Mouse (Mus musculus) forebrain, postnatal 0 days (tissue): Measurements from ENCODE around the gene Atp2a1. TPM values are rescaled to one million over a fixed set of nuclear protein-coding genes. Genes with fewer than 3 reads are reported as not detected.

Experiments used
- ATAC-seq: fragments of 200-750 bp; cut with Nextera tagmentation; 2 replicates; pipeline ENCODE4 v1.8.0; 2017; ENCODE audit warnings: mild to moderate bottlenecking, moderate library complexity
- DNase-seq: peaks from one replicate; pipeline ENCODE4 v3.0.0-alpha.2; 2015
- H3K27ac ChIP-seq: fragments of 300-500 bp; sonication (generic); 2 replicates; pipeline ENCODE4 v1.5.1; 2014; ENCODE audit warnings: low read depth, mild to moderate bottlenecking, antibody characterized with exemption, low read length, moderate library complexity, mixed read lengths
- H3K27me3 ChIP-seq: fragments of 300-500 bp; sonication (generic); 2 replicates; pipeline ENCODE4 v1.6.1; 2014; ENCODE audit warnings: mild to moderate bottlenecking, low read length, mixed read lengths; ENCODE audit not compliant: insufficient read depth
- H3K36me3 ChIP-seq: fragments of 300-500 bp; sonication (generic); 2 replicates; pipeline ENCODE4 v1.6.1; 2014; ENCODE audit warnings: mild to moderate bottlenecking, moderate library complexity; ENCODE audit not compliant: insufficient read depth
- H3K4me1 ChIP-seq: fragments of 300-500 bp; sonication (generic); 2 replicates; pipeline ENCODE4 v1.6.1; 2014; ENCODE audit warnings: antibody characterized with exemption; ENCODE audit not compliant: insufficient read depth
- H3K4me2 ChIP-seq: fragments of 300-500 bp; sonication (generic); 2 replicates; pipeline ENCODE4 v1.6.1; 2014; ENCODE audit warnings: low read depth, mild to moderate bottlenecking, moderate library complexity
- H3K4me3 ChIP-seq: fragments of 300-500 bp; sonication (generic); 2 replicates; pipeline ENCODE4 v1.5.1; 2014; ENCODE audit warnings: low read depth, low read length, mixed read lengths
- H3K9ac ChIP-seq: fragments of 300-500 bp; sonication (generic); 2 replicates; pipeline ENCODE4 v1.6.1; 2014; ENCODE audit warnings: mild to moderate bottlenecking
- H3K9me3 ChIP-seq: fragments of 300-500 bp; sonication (generic); 2 replicates; pipeline ENCODE4 v1.6.1; 2016; ENCODE audit warnings: low read length
- CTCF ChIP-seq: sonication (generic); IDR thresholded peaks from 2 replicates; pipeline ENCODE4 v1.5.1; 2016; ENCODE audit warnings: antibody characterized with exemption, control low read depth, low read depth
- WGBS: fragments of 180-500 bp; shearing (Covaris S2); extraction: QIAGEN DNeasy Blood & Tissue Kit; methylation state at CpG from one replicate; pipeline ENCODE4 v1.1.7; 2014; 5-methylcytosine and 5-hydroxymethylcytosine counted together
- polyA plus RNA-seq: library from polyadenylated mRNA; unstranded; fragments of >200 nt; fragmentation: Nextera tagmentation; extraction: Ambion mirVana; gene quantifications from 2 replicates; pipeline ENCODE4 v1.2.1, GENCODE M21; 2015
- total RNA-seq: library from RNA; depleted of rRNA; stranded (reverse); fragments of >200 nt; gene quantifications from 2 replicates; pipeline ENCODE4 v1.2.3, GENCODE M21; 2014; rRNA removed

The Atp2a1 gene
- total RNA-seq (0.24 and 0.54 TPM in 2 replicates), polyA plus RNA-seq (0.10 and 0.45 TPM in 2 replicates)

DNA sequence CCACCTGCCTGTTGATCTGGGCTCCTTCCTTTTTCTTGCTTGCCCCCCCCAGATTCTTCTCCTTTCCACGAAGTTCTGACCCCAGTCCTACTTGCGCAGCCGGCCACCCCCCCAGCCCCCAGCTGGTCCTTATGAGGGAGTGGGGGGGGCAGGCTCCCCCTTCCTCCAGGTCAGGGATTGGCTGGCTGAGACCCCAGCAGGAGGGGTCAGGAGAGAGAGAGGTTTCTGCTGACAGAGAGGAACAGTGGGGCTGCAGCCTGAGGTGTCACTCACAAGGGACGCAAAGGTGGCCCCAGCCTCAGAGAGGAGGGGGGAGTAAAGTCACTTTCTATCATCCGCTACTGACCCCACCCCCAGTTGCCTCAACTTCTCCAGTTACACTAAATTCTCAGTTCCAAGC lies at the start of gene Atp2a1:
Atp2a1 (minus strand) TSS at position 105 of the 400 bp plus-strand sequence.
- Histone ChIP-seq H3K27ac (no peak within 1 kb of the TSS), H3K9me3 (no peaks in the 10 kb centered on the region), H3K4me2 (no peak within 1 kb of the TSS), H3K4me3 (no peak within 1 kb of the TSS), H3K36me3 (peaks cover 18% of the 10 kb centered on the region), H3K4me1 (no peaks in the 10 kb centered on the region), H3K27me3 (no peaks in the 10 kb centered on the region), H3K9ac (no peak within 1 kb of the TSS)
- no peak for ATAC-seq
- no peak for DNase-seq
- WGBS: 52% methylated on average over 5 of the region's 5 CpGs
- TF ChIP-seq CTCF: no peak

DNA sequence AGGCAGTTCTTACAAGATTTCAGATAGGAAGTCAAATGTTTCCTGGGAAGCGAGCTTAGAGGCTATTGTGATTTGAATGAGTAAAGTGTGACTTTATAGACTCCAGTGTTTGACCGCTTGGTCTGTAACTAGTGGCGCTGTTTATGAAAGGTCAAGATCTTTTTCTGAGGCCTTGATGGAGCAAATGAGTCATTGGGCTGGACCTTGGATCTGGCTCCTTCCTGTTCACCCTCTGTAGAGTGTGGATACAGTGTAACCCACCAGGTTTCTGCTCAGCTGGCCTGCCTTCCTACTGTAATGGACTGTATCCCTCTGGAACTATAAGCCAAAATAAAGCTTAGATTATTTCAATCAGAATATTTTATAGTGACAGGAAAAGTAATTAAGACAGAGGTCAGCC lies 48.4 kb upstream of the Atp2a1 start:
- no peak overlapping the region for H3K9ac ChIP-seq
- H3K4me1 ChIP-seq: no peaks in the 10 kb centered on the region
- no peak for TF ChIP-seq CTCF
- H3K9me3 ChIP-seq: no peaks in the 10 kb centered on the region
- no peak overlapping the region for H3K4me3 ChIP-seq
- H3K4me2 ChIP-seq: no peak overlapping the region
- WGBS: 83% methylated on average over 3 of the region's 3 CpGs
- ATAC-seq (no peak), DNase-seq (no peak)
- no peaks in the 10 kb centered on the region for H3K36me3 ChIP-seq
- no peaks in the 10 kb centered on the region for H3K27me3 ChIP-seq
- H3K27ac ChIP-seq: no peak overlapping the region

DNA sequence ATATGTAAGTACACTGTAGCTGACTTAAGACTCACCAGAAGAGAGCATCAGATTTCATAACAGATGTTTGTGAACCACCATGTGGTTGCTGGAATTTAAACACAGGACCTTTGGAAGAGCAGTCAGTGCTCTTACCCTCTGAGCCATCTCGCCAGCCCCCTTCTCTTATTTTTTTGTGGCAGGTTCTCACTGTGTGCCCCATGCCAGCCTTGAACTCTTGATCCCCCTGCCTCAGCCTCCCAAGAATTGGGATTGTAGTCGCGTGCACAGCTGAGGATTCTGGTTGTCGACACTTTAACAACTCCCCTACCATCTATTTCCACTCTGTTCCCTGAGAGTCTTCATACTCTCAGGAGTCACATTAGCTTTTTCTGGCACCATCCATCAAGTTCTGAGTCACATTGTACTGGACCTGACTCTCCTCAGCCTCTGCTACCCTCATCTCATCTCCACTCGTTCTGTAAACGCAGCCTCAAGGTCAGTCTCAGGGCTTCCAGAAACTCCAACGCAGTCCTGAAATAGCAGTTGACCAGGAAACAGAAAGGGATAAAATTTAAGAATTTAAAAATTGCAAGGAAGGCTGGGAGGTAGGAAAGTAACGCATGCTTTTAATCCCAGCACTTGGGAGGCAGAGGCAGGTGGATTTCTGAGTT lies 44.3 kb upstream of the Atp2a1 start:
- H3K9ac ChIP-seq: no peak overlapping the region
- no peaks in the 10 kb centered on the region for H3K36me3 ChIP-seq
- H3K9me3 ChIP-seq: no peaks in the 10 kb centered on the region
- no peak for ATAC-seq
- no peak overlapping the region for H3K4me3 ChIP-seq
- H3K4me2 ChIP-seq: no peak overlapping the region
- 86% methylated on average over 8 of the region's 8 CpGs for WGBS
- TF ChIP-seq CTCF: no peak
- no peaks in the 10 kb centered on the region; the same call in 1 of the 2 replicates for H3K4me1 ChIP-seq
- no peak for DNase-seq
- H3K27me3 ChIP-seq: no peaks in the 10 kb centered on the region
- H3K27ac ChIP-seq: no peak overlapping the region

DNA sequence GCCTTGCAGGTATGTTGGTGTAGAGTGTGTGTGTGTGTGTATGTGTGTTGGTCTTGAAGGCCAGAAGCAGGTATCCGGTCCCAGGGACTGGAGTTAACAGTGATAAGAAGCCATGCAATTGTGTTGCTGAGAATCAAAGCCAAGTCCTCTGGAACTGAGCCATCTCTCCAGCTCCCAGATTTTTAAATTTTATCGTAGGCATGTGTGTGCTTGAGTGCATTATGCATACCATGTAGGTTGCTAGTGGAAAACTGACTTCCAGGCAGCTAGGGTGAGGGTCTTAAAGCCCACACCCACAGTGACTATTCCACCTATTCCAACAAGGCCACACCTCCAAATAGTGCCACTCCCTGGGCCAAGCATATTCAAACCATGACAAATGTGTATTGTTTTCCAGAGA lies 42.0 kb upstream of the Atp2a1 start:
- H3K27ac ChIP-seq: no peak overlapping the region
- no peaks in the 10 kb centered on the region for H3K9me3 ChIP-seq
- no peaks in the 10 kb centered on the region for H3K27me3 ChIP-seq
- no peak overlapping the region for H3K4me2 ChIP-seq
- no peak for TF ChIP-seq CTCF
- H3K4me3 ChIP-seq: no peak overlapping the region
- no peak for ATAC-seq
- WGBS: 67% methylated on average over 2 of the region's 2 CpGs
- DNase-seq: no peak
- H3K4me1 ChIP-seq: peaks cover 5% of the 10 kb centered on the region; the same call in 1 of the 2 replicates
- peaks cover 12% of the 10 kb centered on the region for H3K36me3 ChIP-seq
- no peak overlapping the region for H3K9ac ChIP-seq

DNA sequence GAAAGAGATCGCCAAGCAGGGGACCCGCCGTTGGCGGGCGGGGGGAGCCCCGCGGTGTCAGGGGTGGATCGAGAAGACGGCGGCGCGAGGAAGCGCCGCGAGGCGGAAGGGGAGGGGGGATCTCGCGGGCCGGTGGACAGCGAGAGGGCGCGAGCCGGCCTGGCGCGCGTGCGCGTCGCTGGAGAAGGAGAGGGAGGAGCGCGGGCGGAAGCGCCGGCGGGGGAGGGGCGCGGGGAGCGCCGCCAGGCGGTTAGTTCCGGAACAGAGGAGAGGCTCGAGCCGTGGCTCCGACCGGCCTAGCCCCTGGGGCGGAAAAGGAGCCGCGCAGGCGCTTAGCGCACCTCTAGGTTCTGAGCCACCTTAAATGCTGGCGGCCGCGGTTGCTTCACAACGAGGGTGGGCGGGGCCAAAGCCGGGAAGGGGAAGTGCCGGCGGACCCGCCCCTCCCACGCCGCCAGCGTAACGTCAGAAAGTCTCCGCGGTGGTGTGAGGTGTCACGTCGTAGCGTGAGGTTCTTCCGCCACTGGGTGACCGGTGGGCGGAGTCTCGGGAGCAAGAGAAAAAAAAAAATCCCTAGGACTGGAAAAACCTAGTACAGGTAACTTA lies 40.5 kb upstream of the Atp2a1 start, which contains the start of gene Atxn2l:
Atxn2l (minus strand) TSS at position 165 of the 606 bp plus-strand sequence.
- Histone ChIP-seq H3K36me3 (peaks cover 27% of the 10 kb centered on the region), H3K4me2 (peak within 1 kb of the TSS; percentile 60), H3K4me3 (peak within 1 kb of the TSS; percentile 96), H3K4me1 (peaks cover 5% of the 10 kb centered on the region; the same call in 1 of the 2 replicates), H3K9ac (peak within 1 kb of the TSS; percentile 98), H3K27me3 (no peaks in the 10 kb centered on the region), H3K27ac (peak within 1 kb of the TSS; percentile 96), H3K9me3 (no peaks in the 10 kb centered on the region)
- TF ChIP-seq CTCF: peak; percentile 72
- peak; percentile 85 for ATAC-seq
- 4% methylated on average over 62 of the region's 72 CpGs for WGBS
- DNase-seq: peak; percentile 100

DNA sequence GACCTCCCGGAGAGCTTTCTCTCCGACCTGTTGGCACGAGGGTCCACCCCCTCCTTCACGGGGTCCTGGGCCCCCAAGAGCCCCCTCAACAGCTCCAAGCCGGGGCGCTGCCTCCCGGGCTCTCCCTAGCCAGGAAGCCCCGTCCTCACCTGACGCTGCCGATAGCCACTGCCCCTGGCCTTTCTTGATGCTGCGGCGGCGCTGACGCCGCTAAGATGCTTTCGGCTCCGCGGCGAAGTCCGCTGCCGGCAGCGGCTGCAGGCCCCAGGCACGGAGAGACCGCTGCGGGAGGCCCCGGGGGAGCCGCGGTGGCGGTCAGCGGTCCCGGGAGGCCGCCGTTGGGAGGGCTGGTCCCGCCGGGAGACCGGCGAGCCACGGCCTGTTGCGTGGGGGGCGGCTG lies 39.8 kb upstream of the Atp2a1 start:
- H3K27me3 ChIP-seq: no peaks in the 10 kb centered on the region
- H3K4me3 ChIP-seq: peak overlapping the region; percentile 96
- 2% methylated on average over 36 of the region's 40 CpGs for WGBS

More for the DNA sequence above, 39.8 kb upstream of the Atp2a1 start:
- Histone ChIP-seq H3K36me3 (peaks cover 34% of the 10 kb centered on the region), H3K27ac (peak overlapping the region; percentile 96), H3K9ac (peak overlapping the region; percentile 98), H3K9me3 (no peaks in the 10 kb centered on the region), H3K4me2 (peak overlapping the region; percentile 60), H3K4me1 (peaks cover 5% of the 10 kb centered on the region; the same call in 1 of the 2 replicates)
- DNase-seq: no peak
- TF ChIP-seq CTCF: no peak
- ATAC-seq: no peak
